Mouse (Mus musculus): ENCODE data around the gene Pkd2.

Pkd2 gene

DNA sequence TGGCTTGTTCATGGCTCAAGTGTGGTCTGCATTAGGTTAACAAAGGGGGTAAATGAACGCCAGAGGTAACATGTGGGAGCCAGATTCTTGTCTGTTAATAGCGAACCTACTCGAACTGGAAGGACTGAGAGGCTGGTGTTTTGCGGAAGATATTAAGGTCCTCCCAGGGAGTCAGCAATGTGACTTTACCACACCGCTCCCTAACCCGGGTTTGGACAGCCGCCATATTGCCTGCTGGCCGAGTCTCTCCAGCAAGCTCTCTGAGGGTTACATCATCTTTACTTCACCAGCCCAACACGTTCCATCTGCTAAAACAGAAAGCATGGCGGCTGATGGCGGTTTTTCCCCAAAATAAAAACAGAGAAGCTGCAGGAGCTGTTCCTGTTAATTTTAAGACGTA, 6.5 kb downstream of the Pkd2 start:
- DNase-seq (ENCODE audit: low spot score): peak; percentile 53

DNA sequence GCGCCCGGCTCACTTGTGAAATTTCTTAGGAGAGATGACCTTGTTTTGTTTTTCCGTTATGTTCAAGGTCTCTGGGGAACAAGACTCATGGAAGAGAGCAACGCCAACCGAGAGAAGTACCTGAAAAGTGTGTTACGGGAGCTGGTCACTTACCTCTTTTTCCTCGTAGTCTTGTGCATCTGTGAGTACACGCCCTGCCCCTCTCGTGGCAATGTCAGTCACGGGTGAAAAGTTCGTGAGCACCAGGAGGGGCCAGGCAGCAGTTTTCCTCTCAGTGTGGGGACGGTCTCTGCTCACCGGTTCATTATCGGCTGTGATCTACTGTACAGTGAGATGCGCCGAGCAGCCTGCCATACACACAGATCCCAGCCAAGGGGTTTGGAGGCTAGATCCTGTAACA, 7.6 kb downstream of the Pkd2 start:
- no peak for DNase-seq (ENCODE audit: low spot score)

DNA sequence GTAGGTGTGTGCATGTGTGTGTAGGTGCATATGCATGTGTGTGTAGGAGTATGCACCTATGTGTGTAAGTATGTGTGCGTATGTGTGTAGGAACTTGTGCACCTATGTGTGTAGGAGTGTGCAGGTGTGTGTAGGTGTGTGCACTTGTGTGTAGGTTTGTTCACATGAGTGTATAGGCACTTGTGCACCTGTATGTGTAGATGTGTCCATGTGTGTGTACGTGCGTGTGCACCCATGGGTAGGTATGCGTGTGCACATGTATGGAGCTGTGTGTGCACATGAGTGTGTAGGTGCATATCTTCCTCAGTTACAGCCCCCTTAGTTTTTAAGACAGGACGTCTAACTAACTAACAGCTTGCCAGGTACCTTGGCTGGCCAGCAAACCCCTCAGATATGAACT, 9.3 kb downstream of the Pkd2 start:
- DNase-seq (ENCODE audit: low spot score): no peak

DNA sequence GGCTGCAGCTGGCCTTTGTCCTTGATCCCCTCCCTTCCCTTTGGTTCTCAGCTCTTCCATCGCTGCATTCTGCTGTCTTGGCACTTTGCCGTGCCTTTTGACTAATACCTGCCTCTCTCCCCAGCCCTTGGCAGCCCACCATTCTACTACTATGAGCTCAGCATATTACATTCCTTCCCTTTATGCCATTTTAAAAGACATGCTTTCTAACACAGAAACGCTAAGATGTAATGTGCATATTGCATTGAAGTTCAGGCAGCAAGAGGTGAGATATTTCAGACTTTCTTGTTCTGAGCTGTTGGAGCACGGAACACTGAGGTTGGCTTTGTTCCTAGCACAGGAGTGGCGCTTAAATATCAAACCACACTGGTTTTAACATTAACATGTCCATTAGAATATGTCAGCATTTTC, 11.7 kb downstream of the Pkd2 start:
- DNase-seq (ENCODE audit: low spot score): no peak

DNA sequence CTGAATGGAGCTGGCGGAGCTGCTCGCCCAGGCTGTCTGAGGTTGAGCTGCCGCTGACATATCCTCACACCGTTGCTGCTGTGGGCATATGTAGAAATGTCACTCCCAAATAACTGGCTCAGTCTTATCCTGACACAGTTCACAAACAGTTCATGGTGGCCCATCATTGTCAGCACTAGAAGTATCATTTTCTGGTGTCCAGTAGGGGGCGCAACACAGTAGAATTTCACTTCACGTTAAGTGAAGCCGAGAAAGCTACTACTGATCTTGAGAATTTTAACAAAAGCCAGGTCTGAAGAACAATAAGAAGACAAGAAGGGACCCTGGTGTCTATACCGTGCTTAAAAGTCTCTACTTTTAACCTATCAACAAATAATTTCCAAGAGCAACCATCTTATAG, 13.1 kb downstream of the Pkd2 start:
- no peak for DNase-seq (ENCODE audit: low spot score)

DNA sequence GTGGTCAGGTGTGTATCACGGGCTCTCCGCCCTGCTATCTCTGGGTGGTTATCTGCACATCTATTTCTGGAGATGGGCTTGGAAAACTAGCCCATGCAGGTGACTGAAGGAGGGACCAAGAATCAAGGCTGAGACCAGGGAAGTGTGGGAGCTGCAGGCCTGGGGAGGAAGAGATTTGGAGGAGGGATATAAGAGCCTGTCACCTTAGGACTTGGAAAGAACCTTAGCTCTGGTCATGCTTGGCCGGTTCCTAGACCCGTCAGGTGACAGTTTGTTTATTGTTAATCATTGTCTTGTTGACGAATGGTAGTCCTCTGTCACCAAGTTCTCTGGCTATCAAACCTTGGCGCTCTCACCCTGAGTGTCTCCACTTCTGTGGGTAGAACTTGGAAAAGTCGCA, 21.1 kb downstream of the Pkd2 start:
- DNase-seq (ENCODE audit: low spot score): no peak

DNA sequence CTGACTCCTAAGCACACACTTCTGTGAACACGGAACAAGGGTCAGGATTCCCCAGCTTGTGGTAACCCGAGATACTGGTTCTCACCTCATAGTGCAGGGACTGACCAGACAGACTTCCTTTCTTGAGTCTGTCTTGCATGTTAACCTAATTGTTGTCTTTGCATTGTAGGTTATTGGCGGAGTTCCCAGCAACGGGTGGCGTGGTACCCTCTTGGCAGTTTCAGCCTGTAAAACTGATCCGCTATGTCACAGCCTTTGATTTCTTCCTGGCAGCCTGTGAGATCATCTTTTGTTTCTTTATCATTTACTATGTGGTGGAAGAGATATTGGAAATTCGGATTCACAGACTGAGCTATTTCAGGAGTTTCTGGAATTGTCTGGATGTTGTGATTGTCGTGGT, 23.6 kb downstream of the Pkd2 start:
- no peak for DNase-seq (ENCODE audit: low spot score)

DNA sequence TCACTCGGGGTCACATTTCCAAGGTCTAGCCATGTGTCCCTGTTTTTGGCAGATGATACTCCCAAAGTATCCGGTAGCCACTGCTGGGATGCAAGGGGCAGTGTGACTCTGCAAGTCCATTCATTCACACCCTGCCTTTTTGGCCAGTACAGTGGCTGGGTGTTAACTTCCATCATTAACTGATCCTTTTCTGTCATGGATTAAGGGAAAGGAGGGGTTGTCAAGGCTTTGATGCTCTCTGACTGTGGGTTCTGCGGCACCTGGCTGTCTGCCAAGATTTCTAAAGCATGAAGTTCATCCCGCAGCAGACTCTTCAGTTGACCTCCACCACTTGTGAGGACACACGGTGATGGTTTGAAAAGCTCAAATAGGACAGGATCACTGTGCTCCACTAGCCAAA, 32.3 kb downstream of the Pkd2 start:
- DNase-seq (ENCODE audit: low spot score): no peak

DNA sequence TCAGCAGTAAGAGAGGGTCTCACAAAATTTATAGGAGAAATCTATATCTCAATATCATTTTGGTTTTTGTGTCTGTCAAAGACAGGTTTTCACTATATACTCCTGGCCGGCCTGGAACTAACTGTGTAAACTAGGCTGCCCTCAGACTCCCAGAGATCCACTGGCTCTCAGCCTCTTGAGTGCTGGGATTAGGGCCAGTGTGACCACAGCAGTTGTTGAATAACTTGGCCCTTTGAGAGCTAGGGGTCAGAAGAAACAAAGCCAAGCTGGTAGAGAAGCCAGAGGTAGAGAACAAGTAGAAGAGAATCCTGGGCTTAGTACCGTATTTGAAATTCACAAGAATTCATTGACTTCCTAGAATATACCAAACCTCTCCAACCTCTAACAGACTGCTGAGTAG, 45.6 kb downstream of the Pkd2 start:
- peak; percentile 12 for DNase-seq (ENCODE audit: low spot score)

DNA sequence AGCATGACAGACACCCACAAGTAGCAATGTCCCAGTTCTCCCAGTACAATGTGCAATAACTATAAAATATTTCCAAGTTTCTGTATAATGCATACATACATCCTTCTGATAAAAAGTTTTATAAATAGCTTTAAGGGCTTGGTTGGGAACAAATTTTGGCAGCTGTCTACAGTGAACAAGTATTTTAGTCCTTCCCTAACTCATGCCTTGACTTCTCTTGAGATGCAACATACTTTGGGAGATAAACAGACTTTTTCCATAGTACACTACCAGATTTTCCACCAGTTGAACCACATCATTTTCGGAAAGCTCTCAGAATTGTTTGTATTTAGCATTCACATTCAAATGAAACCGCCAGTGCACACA, 48.6 kb downstream of the Pkd2 start:
- DNase-seq (ENCODE audit: low spot score): no peak

DNA sequence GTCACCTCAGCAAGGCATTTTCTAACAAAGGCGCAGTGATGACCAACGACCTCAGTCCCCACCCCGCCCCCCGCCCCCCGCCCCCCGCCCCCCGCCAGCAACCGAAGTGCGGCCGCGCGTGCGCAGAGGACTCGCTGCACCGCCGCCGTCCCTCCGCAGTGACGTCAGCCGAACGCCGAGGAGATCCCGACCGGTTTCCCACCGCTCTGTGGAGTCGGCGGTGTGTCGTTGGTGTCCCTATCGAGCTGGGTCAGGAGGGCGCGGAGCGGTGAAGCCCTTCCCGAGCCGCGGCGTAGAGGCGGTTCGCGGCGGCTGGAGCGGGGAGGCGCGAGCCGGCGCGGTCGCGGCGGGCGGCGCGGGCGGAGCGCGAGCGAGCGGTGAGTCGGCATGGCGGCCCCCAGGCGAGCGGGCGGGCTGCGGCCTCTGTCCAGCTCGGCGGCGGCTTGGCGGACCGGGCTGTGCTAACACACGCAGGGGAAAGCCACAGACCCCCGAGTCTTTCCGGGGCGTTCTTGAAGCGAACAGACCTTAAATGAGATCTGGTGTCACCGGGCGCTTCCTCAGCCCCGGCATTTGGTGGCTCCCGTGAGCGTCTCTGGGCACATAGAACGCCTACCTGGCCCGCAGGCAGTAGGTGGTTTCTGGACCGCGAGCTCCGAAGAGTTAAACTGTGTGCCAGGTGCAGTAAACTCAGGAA, 49.1 kb downstream of the Pkd2 start, which contains the start of gene BC005561:
Gene BC005561 (plus strand): TSS at position 158 of the 697 bp plus-strand sequence.
- peak; percentile 81 for DNase-seq (ENCODE audit: low spot score)

DNA sequence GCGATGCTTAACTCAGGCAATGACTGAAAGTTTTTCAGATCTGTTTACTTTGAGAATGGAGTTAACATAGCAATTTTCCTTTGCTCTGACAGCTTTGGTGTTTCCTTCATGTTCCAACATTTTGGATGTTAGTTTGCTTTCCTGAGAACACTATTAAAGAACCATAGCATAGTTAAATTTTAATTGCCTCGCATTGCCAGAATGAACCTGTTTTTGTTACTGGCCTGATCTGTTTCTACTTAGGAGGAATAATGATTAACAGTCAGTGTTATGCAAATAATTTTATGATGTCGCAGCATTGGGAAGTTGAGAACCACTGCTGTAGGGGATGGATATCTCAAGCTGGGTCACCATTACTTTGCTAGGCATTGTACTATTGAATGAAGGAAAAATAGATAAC, 52.0 kb downstream of the Pkd2 start:
- DNase-seq (ENCODE audit: low spot score): no peak

DNA sequence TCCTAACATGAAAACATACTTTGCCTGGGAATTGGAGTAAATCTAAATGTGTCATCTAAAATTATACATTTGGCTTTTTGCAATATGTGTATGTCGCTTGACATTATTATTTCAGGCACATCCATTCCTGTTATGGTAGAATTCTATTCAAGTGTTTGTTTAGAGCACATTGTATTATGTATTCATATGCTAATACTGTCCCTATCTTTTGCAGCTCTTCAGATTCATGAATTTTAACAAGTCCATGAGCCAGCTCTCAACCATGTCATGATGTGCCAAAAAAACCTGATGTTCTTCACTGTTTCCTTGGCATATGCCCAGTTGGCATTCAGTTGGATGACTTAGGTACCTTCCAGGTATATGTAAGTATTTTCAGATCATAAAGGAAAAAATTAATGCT, 79.4 kb downstream of the Pkd2 start:
- no peak for DNase-seq (ENCODE audit: low spot score)

DNA sequence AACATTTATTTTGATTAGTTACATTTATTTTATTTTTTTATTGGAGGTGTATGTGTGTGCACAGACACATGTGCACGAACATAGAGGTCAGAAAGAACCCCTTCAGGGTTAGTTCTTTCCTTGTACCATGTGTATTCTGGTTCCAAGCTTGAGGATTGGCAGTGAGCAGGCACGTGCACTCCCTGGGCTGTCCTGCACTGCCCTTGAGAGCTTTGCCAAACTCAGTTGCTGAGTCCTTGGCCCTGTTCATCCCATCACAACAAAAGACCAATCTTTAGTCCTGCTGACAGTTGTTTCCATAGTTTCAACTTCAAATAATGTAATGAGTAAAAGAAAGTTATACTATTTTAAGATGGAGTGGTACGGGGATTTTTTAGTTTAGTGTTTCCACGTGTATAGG, 80.1 kb downstream of the Pkd2 start:
- DNase-seq (ENCODE audit: low spot score): no peak

Data from lung, postnatal 25 days (tissue).